Mouse (Mus musculus) spleen, postnatal 4 days (tissue): Measurements from ENCODE around the gene Hsd3b4.
"Not testable (repeated sequence)": the region's sequence is repeated elsewhere in the genome, so short reads cannot be mapped to it uniquely, and the experiment has no call there.

Source experiments
- DNase-seq, 2 experiments: peaks; one replicate each; pipeline ENCODE4 v3.0.0; 2022; ENCODE audit warnings: low spot score in 2 of 2

The Hsd3b4 gene

DNA sequence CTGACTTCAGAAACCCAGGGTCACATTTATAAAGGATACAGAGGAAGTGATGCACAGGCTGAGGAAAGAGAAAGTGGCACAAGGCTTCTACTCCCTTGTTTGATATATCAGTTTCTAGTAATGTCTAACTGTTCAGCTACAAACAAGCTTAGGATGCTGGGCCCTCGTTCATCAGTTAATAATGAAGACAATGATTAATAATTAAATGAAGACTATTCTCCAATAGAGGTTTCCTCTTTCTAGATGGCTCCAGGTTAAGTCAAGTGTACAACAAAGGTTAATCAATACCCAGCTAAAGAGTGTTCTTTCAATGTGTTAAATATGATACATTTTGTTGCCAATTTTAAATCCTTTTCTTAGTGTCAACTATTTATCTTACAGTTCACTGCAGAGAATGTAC lies at the start of gene Hsd3b4:
Hsd3b4 (minus strand) TSS at position 101 of the 400 bp plus-strand sequence.
- DNase-seq, result not testable (repeated sequence)

GRCm38 (mm10) chr3:98550832-98551231 lies 40.5 kb upstream of the Hsd3b4 start:
- DNase-seq, result not testable (repeated sequence)

- DNase-seq, result not testable (repeated sequence)
Measured at GRCm38 (mm10) chr3:98550215-98550614, 39.9 kb upstream of the Hsd3b4 start.

GRCm38 (mm10) chr3:98548495-98548894 lies 38.2 kb upstream of the Hsd3b4 start:
- DNase-seq, result not testable (repeated sequence)

DNA sequence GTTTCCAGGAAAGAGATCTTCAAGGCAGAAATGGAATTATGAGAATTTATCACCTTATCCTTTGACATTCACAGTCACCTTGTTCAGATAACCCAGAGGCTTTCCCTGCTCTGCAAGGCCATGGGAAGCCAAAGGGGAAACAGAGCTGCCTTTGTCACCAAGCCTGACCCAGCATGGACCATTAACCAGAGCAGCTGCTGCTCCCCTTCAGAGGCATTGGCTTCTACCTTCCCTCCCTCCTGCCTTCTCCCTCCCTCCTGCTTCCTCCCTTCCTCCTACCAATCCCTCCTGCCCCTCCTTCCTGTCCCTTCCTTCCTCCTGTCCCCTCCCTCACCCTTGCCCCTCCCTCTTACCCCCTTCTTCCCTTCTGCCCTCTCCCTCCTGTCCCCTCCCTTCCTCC lies 37.3 kb upstream of the Hsd3b4 start:
- DNase-seq, result not testable (repeated sequence)

GRCm38 (mm10) chr3:98524978-98525377 lies 14.7 kb upstream of the Hsd3b4 start:
- DNase-seq, result not testable (repeated sequence)

DNA sequence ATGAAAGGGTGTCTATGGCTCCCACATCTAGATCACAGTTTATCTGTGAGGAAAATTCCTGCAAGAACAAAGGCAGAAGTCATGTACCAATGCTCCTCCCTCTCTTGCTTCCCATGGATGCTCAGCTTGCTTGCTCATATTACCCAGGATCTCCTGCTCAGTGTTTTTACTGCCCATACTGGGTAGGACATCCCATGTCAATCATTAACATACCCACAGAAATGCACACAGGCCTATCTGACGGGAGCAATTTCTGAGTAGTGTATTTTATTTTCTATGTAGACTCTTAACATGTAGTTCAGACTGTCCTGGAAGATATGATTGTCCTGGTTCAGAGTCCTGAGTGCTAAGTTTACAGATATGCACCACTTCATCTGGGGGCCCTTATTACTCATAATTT lies 14.2 kb upstream of the Hsd3b4 start:
- DNase-seq, result not testable (repeated sequence)

- DNase-seq, result not testable (repeated sequence)
Measured at GRCm38 (mm10) chr3:98522779-98523178, 12.5 kb upstream of the Hsd3b4 start.

DNA sequence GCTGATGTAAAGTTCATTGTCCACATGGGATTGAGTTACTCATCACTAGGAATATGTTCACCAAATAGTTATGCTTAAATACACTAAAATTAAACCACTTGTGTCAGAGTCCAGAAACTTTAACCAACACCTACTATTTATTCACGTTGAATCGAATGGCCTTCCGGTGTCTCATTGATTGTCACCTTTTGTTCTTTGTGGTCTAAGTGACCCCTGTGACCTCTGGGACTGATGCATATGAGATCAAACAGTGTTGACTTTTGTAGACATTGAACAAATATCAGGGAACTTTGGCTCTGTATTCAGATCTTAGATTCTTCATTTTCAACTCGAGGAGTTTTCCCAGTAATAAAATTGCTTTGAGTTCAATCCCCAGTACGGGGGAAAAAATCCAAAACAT lies 3.1 kb downstream of the Hsd3b4 start:
- not testable (repeated sequence) for DNase-seq

DNA sequence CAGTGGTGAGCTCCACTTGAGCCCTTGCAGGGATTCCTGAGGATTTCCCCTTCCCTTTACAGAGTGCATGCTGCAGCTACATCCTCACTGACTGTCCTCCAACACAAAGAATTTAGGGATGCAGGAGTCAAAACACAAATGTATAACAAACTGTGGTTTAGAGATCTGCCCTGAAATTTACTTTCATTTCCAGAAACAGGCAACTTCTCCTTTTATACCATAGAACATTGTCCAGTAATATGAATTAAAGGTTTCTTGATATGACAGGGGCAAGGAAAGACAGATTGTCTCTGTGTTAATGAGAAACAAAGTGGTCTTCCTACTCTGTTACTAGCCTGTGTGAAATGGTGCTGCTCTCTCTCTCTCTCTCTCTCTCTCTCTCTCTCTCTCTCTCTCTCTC lies 12.9 kb downstream of the Hsd3b4 start:
- not testable (repeated sequence) for DNase-seq

GRCm38 (mm10) chr3:98496762-98497161 lies 13.6 kb downstream of the Hsd3b4 start:
- not testable (repeated sequence) for DNase-seq

- DNase-seq, result not testable (repeated sequence)
Measured at GRCm38 (mm10) chr3:98495055-98495454, 15.3 kb downstream of the Hsd3b4 start.

DNA sequence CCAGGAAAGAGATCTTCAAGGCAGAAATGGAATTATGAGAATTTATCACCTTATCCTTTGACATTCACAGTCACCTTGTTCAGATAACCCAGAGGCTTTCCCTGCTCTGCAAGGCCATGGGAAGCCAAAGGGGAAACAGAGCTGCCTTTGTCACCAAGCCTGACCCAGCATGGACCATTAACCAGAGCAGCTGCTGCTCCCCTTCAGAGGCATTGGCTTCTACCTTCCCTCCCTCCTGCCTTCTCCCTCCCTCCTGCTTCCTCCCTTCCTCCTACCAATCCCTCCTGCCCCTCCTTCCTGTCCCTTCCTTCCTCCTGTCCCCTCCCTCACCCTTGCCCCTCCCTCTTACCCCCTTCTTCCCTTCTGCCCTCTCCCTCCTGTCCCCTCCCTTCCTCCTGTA lies 16.1 kb downstream of the Hsd3b4 start:
- not testable (repeated sequence) for DNase-seq

- not testable (repeated sequence) for DNase-seq
Measured at GRCm38 (mm10) chr3:98471499-98471898, 38.8 kb downstream of the Hsd3b4 start.

DNA sequence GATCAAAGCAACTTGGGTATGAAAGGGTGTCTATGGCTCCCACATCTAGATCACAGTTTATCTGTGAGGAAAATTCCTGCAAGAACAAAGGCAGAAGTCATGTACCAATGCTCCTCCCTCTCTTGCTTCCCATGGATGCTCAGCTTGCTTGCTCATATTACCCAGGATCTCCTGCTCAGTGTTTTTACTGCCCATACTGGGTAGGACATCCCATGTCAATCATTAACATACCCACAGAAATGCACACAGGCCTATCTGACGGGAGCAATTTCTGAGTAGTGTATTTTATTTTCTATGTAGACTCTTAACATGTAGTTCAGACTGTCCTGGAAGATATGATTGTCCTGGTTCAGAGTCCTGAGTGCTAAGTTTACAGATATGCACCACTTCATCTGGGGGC lies 39.3 kb downstream of the Hsd3b4 start:
- DNase-seq, result not testable (repeated sequence)

DNA sequence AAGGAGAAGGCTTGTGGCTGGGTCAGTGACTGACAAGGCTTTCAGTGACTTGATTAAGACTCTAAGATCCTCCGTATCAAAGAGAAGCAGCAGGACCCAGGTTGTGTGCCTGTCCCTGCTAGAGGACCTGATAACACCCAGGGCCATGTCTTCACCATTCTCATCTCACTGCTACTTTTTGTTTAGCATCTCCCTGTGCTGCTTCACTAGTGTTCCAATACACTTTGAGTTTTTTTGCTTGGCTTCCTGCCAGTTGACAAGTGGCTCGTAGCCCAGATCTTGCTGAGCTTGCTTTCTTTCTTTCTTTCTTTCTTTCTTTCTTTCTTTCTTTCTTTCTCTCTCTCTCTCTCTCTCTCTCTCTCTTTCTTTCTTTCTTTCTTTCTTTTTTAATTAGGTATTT lies 41.0 kb downstream of the Hsd3b4 start:
- not testable (repeated sequence) for DNase-seq

GRCm38 (mm10) chr3:98457026-98457425 lies 53.3 kb downstream of the Hsd3b4 start, which contains the start of gene Gm4450:
Gene Gm4450, minus strand, starts transcription at chr3:98457126.
- DNase-seq, result not testable (repeated sequence)

- DNase-seq, result not testable (repeated sequence)
Measured at GRCm38 (mm10) chr3:98453786-98454185, 56.5 kb downstream of the Hsd3b4 start.
